Mouse (Mus musculus) brain, embryonic 18.5 days (tissue): ENCODE measurements at regions not wholly inside any gene's neighbourhood (a gene's known extent, or its start where the extent isn't known, plus 50 kb on each side); places are given as distances from the start of the nearest gene placed in this dataset.

Experiments
- DNase-seq: peaks from one replicate; pipeline ENCODE4 v3.0.0-alpha.2; 2012; ENCODE audit warnings: low read depth, low spot score

GRCm38 (mm10) chr5:111789904-111790303, 56.2 kb downstream of the Gm26897 start:
- no peak for DNase-seq

- no peak for DNase-seq
Measured at GRCm38 (mm10) chr5:111790527-111790926, 56.8 kb downstream of the Gm26897 start.

- no peak for DNase-seq
Measured at GRCm38 (mm10) chr5:111791089-111791561, 57.4 kb downstream of the Gm26897 start.

- DNase-seq = no peak
Measured at GRCm38 (mm10) chr5:111792746-111793145, 59.0 kb downstream of the Gm26897 start.

- no peak for DNase-seq
Measured at GRCm38 (mm10) chr5:111793178-111793577, 59.5 kb downstream of the Gm26897 start.

- no peak for DNase-seq
Measured at GRCm38 (mm10) chr5:111796889-111797288, 63.2 kb downstream of the Gm26897 start.

GRCm38 (mm10) chr5:111799700-111800311, 66.1 kb downstream of the Gm26897 start:
- DNase-seq = no peak

DNA sequence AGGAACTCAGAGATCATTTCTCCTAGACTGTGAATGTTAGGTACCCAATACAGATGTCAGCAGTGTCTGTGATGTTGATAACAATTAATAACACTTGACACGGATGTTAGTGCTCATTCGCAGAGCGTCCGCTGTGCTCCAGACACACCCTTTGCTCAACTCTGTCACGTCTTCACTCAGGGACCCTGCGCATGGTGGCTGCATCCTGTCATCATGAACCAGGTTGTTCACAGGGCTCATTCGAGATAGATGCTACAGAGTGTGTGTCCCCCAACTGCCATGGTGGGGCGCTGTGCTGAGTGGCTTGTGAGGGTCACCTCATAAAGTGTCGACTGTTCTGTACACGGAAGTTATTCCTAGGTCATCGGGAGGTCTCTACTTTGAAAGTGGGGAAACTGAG, 66.8 kb downstream of the Gm26897 start:
- no peak for DNase-seq

DNA sequence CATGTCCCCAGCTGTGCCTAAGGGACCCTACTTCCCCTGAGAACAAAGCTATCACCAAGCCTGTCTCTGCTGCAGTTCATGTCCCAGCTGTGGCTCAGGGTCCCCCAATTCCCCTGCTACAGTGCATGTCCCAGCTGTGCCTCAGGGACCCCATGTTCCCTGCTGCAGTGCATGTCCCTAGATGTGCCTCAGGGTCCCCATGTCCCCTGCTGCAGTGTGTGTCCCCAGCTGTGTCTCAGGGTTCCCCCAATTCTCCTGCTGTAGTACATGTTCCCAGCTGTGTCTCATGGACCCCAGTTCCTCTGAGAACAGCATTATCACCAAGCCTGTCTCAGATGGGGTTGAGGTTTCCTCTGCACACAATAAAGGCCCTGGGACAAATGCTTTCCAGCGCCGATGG, 67.3 kb downstream of the Gm26897 start:
- no peak for DNase-seq

DNA sequence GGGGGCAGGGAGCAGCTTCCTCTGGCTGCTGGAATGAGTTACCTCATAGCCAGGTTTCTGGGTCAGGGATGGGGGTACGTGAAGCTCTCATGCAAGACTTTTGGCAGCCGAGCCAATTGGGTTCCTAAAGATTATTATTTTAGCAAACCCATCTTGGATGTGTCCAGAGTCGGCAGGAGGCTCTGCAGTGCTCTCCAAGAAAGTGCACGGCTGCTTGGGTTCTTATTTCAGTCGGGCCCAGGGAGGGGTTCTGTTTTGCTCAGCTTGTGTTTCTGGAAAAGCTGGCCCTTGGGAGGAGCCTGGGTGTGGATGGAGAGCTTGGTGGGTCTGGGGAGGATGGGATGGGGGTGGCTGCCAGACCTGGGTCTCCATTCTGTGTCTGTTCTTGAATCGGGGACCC, 70.8 kb downstream of the Gm26897 start:
- DNase-seq = no peak

- DNase-seq = no peak
Measured at GRCm38 (mm10) chr5:111805150-111805549, 71.4 kb downstream of the Gm26897 start.

DNA sequence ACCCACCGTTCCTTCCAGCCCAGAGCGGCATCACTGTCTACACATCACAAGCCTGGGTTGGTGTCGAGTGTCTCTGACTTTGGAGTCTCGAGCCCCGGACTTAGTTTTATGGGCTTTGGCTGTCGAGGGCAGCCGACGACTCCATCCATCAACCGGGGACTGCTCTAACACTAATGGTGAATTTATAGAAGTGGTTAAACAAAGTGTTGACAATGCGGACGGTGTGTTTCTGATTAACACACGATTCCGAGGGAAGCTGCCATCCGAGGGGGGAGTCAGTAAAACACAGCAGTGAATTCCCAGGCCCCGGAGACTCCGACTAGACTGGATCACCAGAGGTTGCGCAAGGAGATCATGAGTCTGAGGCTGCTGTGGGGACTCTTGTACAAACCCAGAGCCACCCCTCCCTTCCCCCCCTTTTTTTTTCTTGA, 72.1 kb downstream of the Gm26897 start:
- DNase-seq = no peak

GRCm38 (mm10) chr5:111810079-111810808, 76.5 kb downstream of the Gm26897 start:
- DNase-seq = no peak

GRCm38 (mm10) chr5:111812581-111812980, 78.9 kb downstream of the Gm26897 start:
- DNase-seq = no peak

DNA sequence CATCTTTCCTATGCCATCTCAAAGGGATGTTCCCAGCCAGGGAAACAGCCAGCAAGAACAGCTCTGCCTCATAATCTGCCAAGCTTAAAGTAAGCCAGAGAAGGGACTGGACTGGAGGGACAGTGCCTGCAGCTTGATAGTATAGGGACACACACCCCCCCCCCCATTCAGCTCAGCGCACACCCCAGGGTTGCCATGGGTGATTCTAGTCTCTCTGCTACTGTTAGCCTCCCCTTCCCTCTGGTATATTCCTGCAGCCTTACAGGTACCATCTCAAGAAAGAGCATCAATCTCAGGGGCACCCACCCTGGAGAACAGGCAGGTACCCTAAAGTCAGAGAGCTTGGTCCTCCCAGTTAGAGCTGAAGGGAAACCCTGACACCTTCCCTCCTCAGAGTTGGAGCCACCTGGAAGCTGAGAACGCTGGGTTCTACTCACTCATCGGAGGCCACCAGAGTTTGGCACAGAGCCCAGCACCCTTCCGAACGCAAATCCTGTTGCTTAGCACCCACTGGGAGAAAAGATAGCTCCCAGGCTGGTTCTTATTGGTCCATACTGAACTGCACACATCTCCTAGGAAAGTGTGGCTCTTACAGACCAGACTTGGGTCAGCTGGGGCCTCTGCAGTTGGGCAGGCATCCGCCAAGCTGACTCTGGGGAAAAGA, 79.5 kb downstream of the Gm26897 start:
- DNase-seq = no peak

DNA sequence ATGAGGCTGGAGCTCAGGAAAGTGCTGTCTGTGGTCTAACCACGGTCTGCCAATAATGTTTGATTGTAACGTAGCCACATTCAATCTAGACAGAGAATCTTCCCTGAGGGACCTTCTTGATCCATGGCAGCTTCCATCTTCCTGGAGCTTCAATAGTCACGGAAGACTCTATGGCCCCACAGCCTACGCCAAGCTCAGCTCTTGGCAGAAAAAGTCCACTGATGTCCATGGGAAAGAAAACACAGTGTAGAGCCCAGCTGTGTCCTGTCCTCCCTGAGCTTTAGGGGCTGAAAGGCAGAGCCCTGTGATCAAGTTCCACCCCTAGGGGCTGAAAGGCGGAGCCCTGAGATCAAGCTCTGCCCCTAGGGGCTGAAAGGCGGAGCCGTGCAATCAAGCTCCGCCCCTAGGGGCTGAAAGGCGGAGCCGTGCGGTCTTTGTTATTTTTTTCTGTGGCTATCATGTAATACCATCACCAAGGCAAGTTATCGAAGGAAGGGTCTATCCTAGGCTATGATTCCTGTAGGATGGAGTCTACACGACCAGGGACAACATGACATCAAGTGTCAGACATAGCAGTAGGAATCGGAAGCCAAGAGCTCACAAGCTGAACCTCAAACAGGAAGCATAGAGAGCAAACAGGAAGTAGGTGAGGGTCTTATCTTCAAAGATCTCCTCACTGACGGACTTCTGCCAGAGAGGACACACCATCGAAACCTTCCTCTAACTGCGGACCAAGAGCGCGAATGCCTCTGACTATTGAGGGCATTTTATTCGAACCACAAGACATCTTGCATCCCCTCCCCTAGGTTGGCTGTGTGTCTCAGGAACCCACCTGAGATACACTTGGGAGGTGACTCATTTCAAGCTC, 81.4 kb downstream of the Gm26897 start:
- no peak for DNase-seq

- DNase-seq = no peak
Measured at GRCm38 (mm10) chr5:111820963-111821362, 87.2 kb downstream of the Gm26897 start.

DNA sequence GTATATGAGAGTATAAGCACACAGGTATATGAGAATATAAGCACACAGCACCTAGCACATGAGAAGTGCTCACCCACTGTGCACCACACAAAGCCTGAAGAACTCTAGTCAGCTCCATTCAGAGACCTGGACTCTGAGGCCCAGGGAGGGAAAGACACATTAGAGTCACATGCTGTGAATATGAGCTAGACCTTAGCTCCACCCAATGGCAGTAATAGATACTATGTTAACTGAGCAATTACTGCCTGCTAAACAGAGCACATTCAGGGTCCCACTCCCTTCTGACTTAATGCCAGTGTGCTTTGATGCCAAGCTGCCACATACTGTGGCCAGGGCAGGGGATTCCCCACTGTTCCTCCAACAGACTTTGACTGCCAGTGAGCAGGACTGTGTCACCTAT, 89.2 kb downstream of the Gm26897 start:
- DNase-seq = no peak

DNA sequence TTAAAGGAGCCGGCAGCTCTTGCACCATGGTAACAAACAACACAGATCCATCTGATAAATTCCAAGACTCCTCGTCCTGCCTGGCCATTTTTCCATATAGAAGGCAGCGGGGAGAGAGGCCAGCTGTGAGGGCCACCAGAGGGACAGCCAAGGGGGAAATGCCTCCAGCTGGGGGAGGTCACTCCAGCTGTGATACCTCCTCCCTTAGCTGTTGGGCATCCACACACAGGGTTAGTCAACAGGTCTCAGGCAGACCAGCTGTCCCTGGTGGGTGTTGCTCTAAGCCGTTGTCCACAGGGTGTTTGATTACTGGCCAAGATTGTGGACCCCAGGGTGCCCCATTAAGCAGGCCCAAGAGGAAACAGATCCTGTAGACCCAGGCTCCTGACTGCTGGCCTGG, 89.7 kb downstream of the Gm26897 start:
- no peak for DNase-seq

GRCm38 (mm10) chr5:111823842-111824241, 90.1 kb downstream of the Gm26897 start:
- DNase-seq = no peak

- no peak for DNase-seq
Measured at GRCm38 (mm10) chr5:111824600-111825130, 90.9 kb downstream of the Gm26897 start.
